Mouse (Mus musculus): ENCODE measurements around the gene Gfra4.
"Not testable (repeated sequence)": the region's sequence is repeated elsewhere in the genome, so short reads cannot be mapped to it uniquely, and the experiment has no call there.

Gfra4 gene

GRCm38 (mm10) chr2:131046025-131046424 is 3.1 kb upstream of the Gfra4 start:
- no peak for DNase-seq

- no peak for DNase-seq
Measured at GRCm38 (mm10) chr2:131044989-131045720, 2.3 kb upstream of the Gfra4 start.

- no peak for DNase-seq
Measured at GRCm38 (mm10) chr2:131044354-131044852, 1.5 kb upstream of the Gfra4 start.

DNA sequence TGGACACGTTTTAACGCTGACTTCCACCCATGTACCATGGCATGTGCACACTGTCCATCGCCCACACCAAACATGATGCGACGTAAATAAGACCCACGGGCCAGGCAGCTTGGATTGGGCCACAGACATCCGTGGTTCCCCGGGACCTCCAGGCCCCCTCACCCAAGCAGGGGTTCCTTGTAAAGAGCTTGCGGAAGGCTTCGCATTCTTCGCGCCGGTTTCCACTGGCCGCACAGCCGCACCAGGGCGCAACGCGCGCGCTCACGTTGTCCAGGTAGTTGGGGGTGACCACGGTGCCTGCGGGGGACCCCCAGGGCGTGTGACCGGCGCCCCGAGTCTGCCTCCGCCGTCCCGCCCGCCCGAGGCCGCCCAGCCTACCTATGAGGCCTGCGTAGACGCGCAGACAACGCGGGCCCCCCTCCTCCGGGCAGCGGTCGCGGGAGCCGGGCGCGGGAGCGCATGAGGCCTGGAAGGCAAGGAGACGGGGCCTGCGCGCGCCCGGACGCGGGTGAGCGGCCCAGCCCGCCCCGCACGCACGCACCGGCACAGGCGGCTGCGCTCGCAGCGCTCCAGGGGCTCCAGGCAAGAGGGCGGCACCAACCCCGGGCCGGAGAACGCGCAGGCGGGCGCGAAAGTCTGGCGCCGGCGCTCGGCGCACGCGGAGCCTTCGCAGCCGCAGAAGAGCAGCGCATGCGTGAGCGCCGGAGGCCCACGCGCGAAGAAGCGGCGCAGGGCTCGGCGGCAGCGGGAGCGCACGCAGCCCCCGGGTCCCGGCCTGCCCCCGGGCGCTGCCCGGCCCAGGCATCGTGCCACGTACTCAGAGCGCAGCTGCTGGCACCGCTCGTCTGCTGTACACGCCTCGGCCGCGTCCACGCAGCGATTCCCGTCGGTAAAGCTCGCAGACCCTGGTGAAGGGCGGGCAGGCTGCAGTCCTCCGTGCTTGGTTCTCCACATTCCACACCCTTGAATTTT is 1.7 kb downstream of the Gfra4 start:
- peak; percentile 54 to 60 for DNase-seq

GRCm38 (mm10) chr2:131038675-131039074 is 4.2 kb downstream of the Gfra4 start:
- DNase-seq: no peak

DNA sequence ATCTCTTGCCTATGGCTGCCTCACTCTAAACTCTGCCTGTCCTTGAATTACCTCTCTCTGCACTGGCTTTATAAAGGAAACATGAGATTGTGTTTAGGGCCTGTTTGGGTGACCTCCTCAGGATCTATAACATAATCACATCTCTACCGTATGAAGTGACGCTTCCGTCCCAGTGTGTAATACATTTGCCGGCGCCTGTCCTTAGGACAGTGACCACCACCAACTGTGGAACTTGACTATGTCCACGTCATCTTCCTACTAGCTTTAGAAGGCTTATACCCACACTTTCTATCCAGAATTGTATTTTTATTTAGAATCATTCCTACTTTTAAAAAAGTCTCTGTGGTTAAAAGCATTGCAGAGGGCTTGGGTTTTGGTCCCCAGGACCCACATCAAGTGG is 4.7 kb downstream of the Gfra4 start:
- no peak for DNase-seq

DNA sequence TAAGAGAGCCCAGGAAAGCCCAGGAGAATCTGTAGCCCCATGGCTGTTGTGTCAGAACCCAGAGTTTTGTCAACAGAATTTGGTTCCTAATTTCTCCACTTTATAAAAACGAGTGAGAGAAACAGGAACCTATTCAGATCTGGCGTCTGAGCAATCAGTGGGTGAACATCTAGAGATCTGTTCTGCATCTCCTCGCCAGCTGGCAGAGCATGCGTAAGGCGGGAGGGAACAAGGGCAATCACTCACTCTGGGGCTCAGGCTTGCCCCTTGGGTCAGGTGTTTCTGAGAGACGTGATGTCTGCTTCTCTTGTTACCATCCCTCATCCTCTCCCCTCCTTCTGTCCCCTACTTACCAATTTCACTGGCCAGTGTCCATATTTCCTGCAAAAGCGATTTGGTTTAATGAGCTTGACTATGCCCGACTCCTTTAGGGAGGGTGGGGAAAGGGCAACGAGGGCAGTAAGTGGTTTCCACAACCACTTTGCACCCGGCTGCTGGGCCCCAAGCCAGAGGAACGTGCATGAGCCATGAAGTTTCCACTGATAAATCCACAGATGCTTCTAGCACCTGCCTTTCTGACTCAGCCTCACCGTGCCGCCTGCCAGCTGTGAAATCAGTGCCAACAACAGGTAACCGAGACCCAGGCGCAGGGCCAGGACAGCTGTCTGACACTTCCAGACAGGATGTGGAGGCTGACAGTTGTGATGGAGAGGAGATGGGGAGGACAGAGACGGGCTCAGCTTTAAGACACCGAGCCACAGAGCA is 5.5 kb downstream of the Gfra4 start:
- DNase-seq: no peak

DNA sequence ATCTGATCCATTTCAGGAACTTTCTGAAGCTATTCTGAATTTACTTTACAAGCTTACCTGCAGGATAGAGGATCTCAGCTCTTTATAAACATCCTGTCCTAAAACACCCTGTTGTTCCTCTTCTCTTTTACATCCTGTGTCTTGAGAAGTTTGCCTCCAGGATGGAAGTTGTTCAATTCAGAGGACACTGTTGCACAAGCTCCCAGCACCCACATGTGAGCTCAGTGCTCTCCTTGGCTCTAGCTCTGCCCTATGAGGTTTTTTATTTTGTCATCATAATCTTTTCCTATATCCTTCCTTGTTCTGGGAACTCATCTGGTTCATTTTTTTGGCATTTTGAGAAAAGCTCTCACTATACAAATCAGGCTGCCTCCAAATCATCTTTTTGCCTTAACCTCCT is 6.1 kb downstream of the Gfra4 start:
- no peak for DNase-seq

DNA sequence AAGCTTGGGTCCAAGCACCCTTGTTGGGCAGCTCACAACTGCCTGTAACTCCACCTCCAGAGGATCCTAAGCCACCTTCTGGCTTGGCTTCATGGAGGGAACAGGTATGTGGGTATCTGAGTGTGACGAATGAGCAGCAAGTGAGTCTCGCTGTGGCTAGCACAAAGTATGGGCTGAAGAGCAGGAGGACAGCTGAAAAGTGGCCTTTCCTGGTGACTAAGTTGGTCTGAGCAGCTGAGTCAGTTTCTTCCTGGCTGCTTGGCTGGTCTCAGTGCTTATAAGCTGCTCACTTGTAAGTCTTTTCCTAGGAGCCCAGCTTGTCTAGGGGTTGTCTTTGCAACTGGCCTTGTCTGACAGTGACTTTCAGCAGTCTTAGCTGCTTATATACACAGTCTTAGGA is 6.5 kb downstream of the Gfra4 start:
- DNase-seq: no peak

- DNase-seq: not testable (repeated sequence)
Measured at GRCm38 (mm10) chr2:131031406-131031805, 11.5 kb downstream of the Gfra4 start.

GRCm38 (mm10) chr2:131030998-131031397 is 11.9 kb downstream of the Gfra4 start:
- no peak for DNase-seq

- DNase-seq: no peak
Measured at GRCm38 (mm10) chr2:131030561-131030960, 12.3 kb downstream of the Gfra4 start.

- DNase-seq: no peak
Measured at GRCm38 (mm10) chr2:131029065-131029935, 13.6 kb downstream of the Gfra4 start.

DNA sequence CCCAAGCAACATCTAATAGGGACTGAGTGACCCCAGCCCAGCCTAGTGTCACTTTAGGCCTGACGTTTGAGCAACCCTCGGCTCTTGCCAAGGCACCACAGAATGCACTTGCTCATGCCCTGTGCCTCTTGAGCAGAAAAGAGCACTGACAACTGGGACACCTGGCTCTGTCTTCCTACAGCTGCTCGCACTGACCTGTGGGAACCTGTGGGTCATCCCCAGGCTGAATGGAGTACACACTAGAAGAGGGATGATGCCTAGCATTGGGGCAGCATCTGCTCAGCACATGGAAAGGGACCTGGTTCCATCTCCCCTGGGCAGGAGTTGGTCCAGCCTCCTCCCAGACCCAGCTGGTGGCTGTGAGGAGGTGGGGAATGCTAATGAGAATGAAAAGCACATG is 15.9 kb downstream of the Gfra4 start:
- no peak for DNase-seq

DNA sequence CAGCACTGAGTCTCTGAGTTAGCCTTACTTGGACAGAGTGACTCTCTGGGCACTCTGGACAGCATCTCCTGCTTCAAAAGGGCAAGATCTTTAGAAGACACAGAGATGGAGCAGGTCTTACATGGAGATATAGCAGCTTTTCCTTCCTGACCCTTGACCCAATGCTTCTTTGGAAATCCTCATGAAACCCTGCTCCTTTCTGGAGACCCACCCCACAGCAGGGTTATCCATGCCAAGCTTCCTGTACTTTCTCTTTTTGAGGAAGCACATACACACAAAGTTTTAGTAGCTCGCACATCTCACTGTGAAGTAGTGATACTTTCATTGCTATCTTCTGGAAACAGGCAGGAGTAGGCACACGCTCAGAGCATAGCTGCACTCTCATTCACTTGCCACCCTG is 17.7 kb downstream of the Gfra4 start:
- no peak for DNase-seq

DNA sequence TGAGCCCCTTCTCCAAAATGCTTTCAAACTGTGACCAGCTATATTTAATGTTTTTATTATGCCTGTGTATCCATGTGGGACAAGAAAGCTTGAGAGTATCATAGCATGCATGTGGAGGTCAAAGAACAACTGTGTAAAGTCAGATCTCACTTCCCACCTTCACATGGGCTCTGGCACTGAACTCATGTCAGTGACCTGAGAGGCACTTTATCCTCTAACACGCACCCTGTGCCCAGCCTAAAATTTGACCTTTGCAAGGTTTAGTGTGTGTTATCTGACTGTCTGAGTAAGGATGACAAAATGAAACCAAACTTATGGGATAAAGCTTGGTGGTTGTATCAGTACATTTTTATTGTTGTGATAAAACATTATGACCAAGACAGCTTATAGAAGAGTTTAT is 32.3 kb downstream of the Gfra4 start:
- DNase-seq: no peak

- no peak for DNase-seq
Measured at GRCm38 (mm10) chr2:131009123-131009522, 33.8 kb downstream of the Gfra4 start.

- no peak for DNase-seq
Measured at GRCm38 (mm10) chr2:130992818-130993217, 50.1 kb downstream of the Gfra4 start.

Measured in cerebellum, postnatal 36 days (tissue).